Mouse (Mus musculus): ENCODE measurements around the gene Ice1. TPM values are rescaled to one million over a fixed set of nuclear protein-coding genes. Genes with fewer than 3 reads are reported as not detected.

Ice1 gene
- polyA plus RNA-seq, 1 experiment from 2014 or later: 31.3 TPM

Other genes starting within 250 kb of the Ice1 start
- gene Adamts16, start 204.2 kb upstream of the Ice1 start, polyA plus RNA-seq (2016; fragmentation: Nextera tagmentation; extraction: Ambion mirVana): 0.88 and 1.3 TPM in 2 replicates

Measured in embryonic facial prominence, embryonic 12.5 days (tissue).